Mouse (Mus musculus) midbrain, postnatal 0 days (tissue): Measurements from ENCODE around the gene Zfp457. TPM values are rescaled to one million over a fixed set of nuclear protein-coding genes. Genes with fewer than 3 reads are reported as not detected.

Experiments used
- ATAC-seq: fragments of 200-750 bp; cut with Nextera tagmentation; 2 replicates; pipeline ENCODE4 v1.8.0; 2017; ENCODE audit warnings: moderate number of reproducible peaks, mild to moderate bottlenecking, moderate TSS enrichment, moderate library complexity; ENCODE audit not compliant: low FRiP score
- DNase-seq: peaks from one replicate; pipeline ENCODE4 v3.0.0-alpha.2; 2015; ENCODE audit warnings: low spot score
- H3K27ac ChIP-seq: fragments of 300-500 bp; sonication (generic); 2 replicates; pipeline ENCODE4 v1.5.1; 2014; ENCODE audit warnings: low read depth, mild to moderate bottlenecking, low read length, mixed read lengths
- H3K27me3 ChIP-seq: fragments of 300-500 bp; sonication (generic); 2 replicates; pipeline ENCODE4 v1.6.1; 2014; ENCODE audit warnings: low read length, control low read depth, mixed read lengths; ENCODE audit not compliant: insufficient read depth
- H3K36me3 ChIP-seq: fragments of 300-500 bp; sonication (generic); 2 replicates; pipeline ENCODE4 v1.6.1; 2014; ENCODE audit warnings: low read length, control low read depth, mixed read lengths; ENCODE audit not compliant: insufficient read depth
- H3K4me1 ChIP-seq: fragments of 300-500 bp; sonication (generic); 2 replicates; pipeline ENCODE4 v1.6.1; 2014; ENCODE audit warnings: mild to moderate bottlenecking, control low read depth, antibody characterized with exemption, low read length, mixed read lengths; ENCODE audit not compliant: insufficient read depth
- H3K4me2 ChIP-seq: fragments of 300-500 bp; sonication (generic); 2 replicates; pipeline ENCODE4 v1.6.1; 2014; ENCODE audit warnings: low read depth, mild to moderate bottlenecking, low read length, mixed read lengths; ENCODE audit not compliant: poor library complexity, severe bottlenecking
- H3K4me3 ChIP-seq: fragments of 300-500 bp; sonication (generic); 2 replicates; pipeline ENCODE4 v1.5.1; 2014; ENCODE audit warnings: low read depth, mild to moderate bottlenecking, low read length, moderate library complexity
- H3K9ac ChIP-seq: fragments of 300-500 bp; sonication (generic); replicated peaks from 2 replicates; pipeline ENCODE4 v1.6.1; 2014; ENCODE audit warnings: mild to moderate bottlenecking, low read length, moderate library complexity, mixed read lengths; ENCODE audit not compliant: poor library complexity, severe bottlenecking
- H3K9me3 ChIP-seq: fragments of 300-500 bp; sonication (generic); 2 replicates; pipeline ENCODE4 v1.6.1; 2016; ENCODE audit warnings: low read length, control low read depth
- CTCF ChIP-seq: IDR thresholded peaks from 2 replicates; pipeline ENCODE4 v1.5.1; 2016; ENCODE audit warnings: antibody characterized with exemption, mild to moderate bottlenecking
- WGBS: fragments of 180-500 bp; shearing (Covaris S2); extraction: QIAGEN DNeasy Blood & Tissue Kit; methylation state at CpG from one replicate; pipeline ENCODE4 v1.1.7; 2014; 5-methylcytosine and 5-hydroxymethylcytosine counted together
- polyA plus RNA-seq: library from polyadenylated mRNA; unstranded; fragments of >200 nt; fragmentation: Nextera tagmentation; extraction: Ambion mirVana; gene quantifications from 2 replicates; pipeline ENCODE4 v1.2.1, GENCODE M21; 2015
- total RNA-seq: library from RNA; depleted of rRNA; stranded (reverse); fragments of >200 nt; gene quantifications from 2 replicates; pipeline ENCODE4 v1.2.3, GENCODE M21; 2014; rRNA removed

Zfp457 gene
- total RNA-seq = 1.3 and 2.8 TPM in 2 replicates
- polyA plus RNA-seq = 0.44 and 0.49 TPM in 2 replicates

GRCm38 (mm10) chr13:67305822-67306672 is at the start of gene Zfp457:
Gene Zfp457 (minus strand): TSS chr13:67306485.
- WGBS = 8% methylated on average over 16 of the region's 16 CpGs
- no peaks in the 10 kb centered on the region for H3K9me3 ChIP-seq
- H3K27me3 ChIP-seq = no peaks in the 10 kb centered on the region
- H3K9ac ChIP-seq = peak within 1 kb of the TSS; percentile 75
- H3K4me1 ChIP-seq = 0 out of 2 replicates have a peak, but pooled peaks cover 3% of the 10 kb centered on the region
- H3K27ac ChIP-seq = peak within 1 kb of the TSS; percentile 65
- peak within 1 kb of the TSS; percentile 74 for H3K4me3 ChIP-seq
- TF ChIP-seq CTCF = peak; percentile 39
- no peaks in the 10 kb centered on the region for H3K36me3 ChIP-seq
- ATAC-seq = peak; percentile 100
- peak within 1 kb of the TSS; percentile 83 for H3K4me2 ChIP-seq
- DNase-seq = peak; percentile 97

- DNase-seq (no peak), ATAC-seq (no peak)
- Histone ChIP-seq H3K27me3 (no peaks in the 10 kb centered on the region), H3K9ac (no peak overlapping the region), H3K4me1 (no peaks in the 10 kb centered on the region), H3K27ac (no peak overlapping the region), H3K36me3 (no peaks in the 10 kb centered on the region), H3K4me2 (no peak overlapping the region), H3K4me3 (no peak overlapping the region), H3K9me3 (no peaks in the 10 kb centered on the region)
- no peak for TF ChIP-seq CTCF
These were observed 45.6 kb upstream of the Zfp457 start for GRCm38 (mm10) chr13:67351854-67352253.

- TF ChIP-seq CTCF = no peak
- Histone ChIP-seq H3K27me3 (no peaks in the 10 kb centered on the region), H3K9ac (no peak overlapping the region), H3K9me3 (no peaks in the 10 kb centered on the region), H3K36me3 (no peaks in the 10 kb centered on the region), H3K27ac (no peak overlapping the region), H3K4me2 (no peak overlapping the region), H3K4me1 (no peaks in the 10 kb centered on the region), H3K4me3 (no peak overlapping the region)
- no peak for DNase-seq
- WGBS = 82% methylated on average over 2 of the region's 2 CpGs
- ATAC-seq = no peak
These were observed 37.1 kb upstream of the Zfp457 start for GRCm38 (mm10) chr13:67343422-67343821.

GRCm38 (mm10) chr13:67332877-67333276 is 26.6 kb upstream of the Zfp457 start:
- no peak overlapping the region for H3K27ac ChIP-seq
- no peaks in the 10 kb centered on the region for H3K27me3 ChIP-seq
- ATAC-seq (peak; percentile 5; the same call in 1 of the 2 replicates), DNase-seq (no peak)
- peaks cover 3% of the 10 kb centered on the region; the same call in 1 of the 2 replicates for H3K4me1 ChIP-seq
- no peaks in the 10 kb centered on the region for H3K9me3 ChIP-seq
- WGBS = 60% methylated on average over 1 of the region's 1 CpGs
- peak overlapping the region; percentile 62 for H3K9ac ChIP-seq
- peak overlapping the region; percentile 50 for H3K4me3 ChIP-seq
- TF ChIP-seq CTCF = no peak
- no peaks in the 10 kb centered on the region for H3K36me3 ChIP-seq
- H3K4me2 ChIP-seq = peak overlapping the region; percentile 59

GRCm38 (mm10) chr13:67332019-67332724 is 25.9 kb upstream of the Zfp457 start, which contains the start of gene Zfp595:
Gene Zfp595 (minus strand): TSS chr13:67332570.
- peak; percentile 91 for ATAC-seq
- Histone ChIP-seq H3K27ac (no peak within 1 kb of the TSS), H3K9me3 (no peaks in the 10 kb centered on the region), H3K36me3 (no peaks in the 10 kb centered on the region), H3K4me2 (peak within 1 kb of the TSS; percentile 59), H3K4me1 (peaks cover 3% of the 10 kb centered on the region; the same call in 1 of the 2 replicates), H3K9ac (peak within 1 kb of the TSS; percentile 62), H3K4me3 (peak within 1 kb of the TSS; percentile 50), H3K27me3 (no peaks in the 10 kb centered on the region)
- 12% methylated on average over 17 of the region's 17 CpGs for WGBS
- DNase-seq = peak; percentile 92
- peak; percentile 74 for TF ChIP-seq CTCF
